Mouse (Mus musculus): Measurements from ENCODE around the gene Slco3a1. TPM values are rescaled to one million over a fixed set of nuclear protein-coding genes. Genes with fewer than 3 reads are reported as not detected.

The Slco3a1 gene
- polyA plus RNA-seq, 1 experiment from 2014 or later: 21.7 TPM

DNA sequence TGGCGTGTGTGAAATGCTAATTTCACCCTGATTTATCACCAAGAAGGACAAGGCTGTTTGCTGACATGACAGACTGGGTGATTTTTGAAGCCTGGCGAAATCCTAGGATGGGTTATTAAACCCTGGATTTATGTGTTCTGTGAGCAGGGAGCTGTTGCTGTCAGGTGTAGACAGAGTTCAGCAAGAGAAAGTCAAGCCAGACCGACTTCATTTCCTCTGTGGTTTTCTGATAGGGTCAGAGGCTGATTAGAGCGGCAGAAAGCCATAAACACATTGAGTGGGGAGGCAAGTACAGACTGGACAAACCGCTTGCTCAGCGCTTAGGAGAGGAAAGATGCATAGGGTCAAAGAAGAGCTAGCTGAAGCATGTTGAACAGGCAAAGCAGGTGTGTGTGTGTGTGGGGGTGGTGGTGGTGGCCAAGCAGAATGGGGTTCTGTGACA, 182.4 kb downstream of the Slco3a1 start:
- Histone ChIP-seq H3K9ac (no peak overlapping the region), H3K36me3 (no peaks in the 10 kb centered on the region), H3K4me2 (no peak overlapping the region), H3K27me3 (no peaks in the 10 kb centered on the region; the same call in 1 of the 2 replicates), H3K4me3 (replicated peaks) (no peak overlapping the region), H3K9me3 (replicated peaks) (no peaks in the 10 kb centered on the region), H3K27ac (peak overlapping the region; percentile 76), H3K4me1 (peaks cover 45% of the 10 kb centered on the region)
- 13% methylated on average over 6 of the region's 6 CpGs for WGBS
- peak; percentile 81 for ATAC-seq (replicated peaks; ENCODE audit: low FRiP score)

DNA sequence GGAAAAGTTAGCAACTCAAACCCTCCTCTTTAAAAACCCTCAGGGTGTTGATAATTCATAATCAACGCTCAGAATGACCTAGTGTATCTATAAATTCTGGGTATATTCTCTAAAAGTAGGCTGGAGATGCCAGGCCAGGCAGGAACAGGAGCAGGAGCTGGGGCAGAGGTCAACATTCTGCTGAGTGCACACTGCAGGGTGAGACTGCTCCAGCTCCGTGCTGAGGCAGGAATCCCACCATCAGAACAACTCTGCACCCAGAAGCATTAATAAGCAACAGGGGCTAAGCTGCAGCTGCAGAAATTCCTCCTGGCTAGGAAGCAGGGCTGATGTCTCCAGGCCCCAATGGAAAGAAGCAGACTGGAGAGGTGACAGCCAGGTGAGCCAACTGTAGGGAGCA, 182.9 kb downstream of the Slco3a1 start:
- H3K27ac ChIP-seq: peak overlapping the region; percentile 76
- no peaks in the 10 kb centered on the region for H3K9me3 ChIP-seq (replicated peaks)
- H3K36me3 ChIP-seq: no peaks in the 10 kb centered on the region
- H3K27me3 ChIP-seq: no peaks in the 10 kb centered on the region; the same call in 1 of the 2 replicates
- WGBS: 16% methylated on average over 2 of the region's 2 CpGs
- H3K4me3 ChIP-seq (replicated peaks): no peak overlapping the region
- H3K4me2 ChIP-seq: no peak overlapping the region
- no peak overlapping the region for H3K9ac ChIP-seq
- H3K4me1 ChIP-seq: peaks cover 40% of the 10 kb centered on the region
- peak; percentile 68 for ATAC-seq (replicated peaks; ENCODE audit: low FRiP score)

DNA sequence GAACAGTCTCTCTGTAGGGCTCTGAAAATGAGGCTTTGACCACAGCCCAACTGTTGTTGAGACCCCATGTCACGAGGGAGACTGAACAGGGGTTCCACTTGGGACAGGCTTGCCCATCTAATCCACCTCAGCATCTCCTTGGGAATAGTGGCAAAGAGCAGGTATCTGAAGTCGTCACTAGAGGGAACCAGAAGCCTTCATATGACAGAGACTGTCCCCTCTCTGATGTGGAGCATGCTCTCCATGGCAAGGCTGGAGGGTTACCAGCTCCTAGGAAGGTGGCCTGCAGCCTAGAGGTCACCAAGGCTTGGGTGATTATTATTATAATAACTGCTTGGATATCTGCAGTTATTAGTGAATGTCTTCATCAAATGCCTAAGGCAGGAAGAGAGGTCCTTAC, 183.4 kb downstream of the Slco3a1 start:
- H3K4me3 ChIP-seq (replicated peaks): no peak overlapping the region
- H3K27me3 ChIP-seq: no peaks in the 10 kb centered on the region; the same call in 1 of the 2 replicates
- peak overlapping the region; percentile 76; the same call in 1 of the 2 replicates for H3K27ac ChIP-seq
- H3K9me3 ChIP-seq (replicated peaks): no peaks in the 10 kb centered on the region
- H3K9ac ChIP-seq: no peak overlapping the region
- no peak overlapping the region for H3K4me2 ChIP-seq
- ATAC-seq (replicated peaks; ENCODE audit: low FRiP score): peak; percentile 53
- 22% methylated on average over 2 of the region's 2 CpGs for WGBS
- H3K36me3 ChIP-seq: no peaks in the 10 kb centered on the region
- H3K4me1 ChIP-seq: peaks cover 35% of the 10 kb centered on the region

DNA sequence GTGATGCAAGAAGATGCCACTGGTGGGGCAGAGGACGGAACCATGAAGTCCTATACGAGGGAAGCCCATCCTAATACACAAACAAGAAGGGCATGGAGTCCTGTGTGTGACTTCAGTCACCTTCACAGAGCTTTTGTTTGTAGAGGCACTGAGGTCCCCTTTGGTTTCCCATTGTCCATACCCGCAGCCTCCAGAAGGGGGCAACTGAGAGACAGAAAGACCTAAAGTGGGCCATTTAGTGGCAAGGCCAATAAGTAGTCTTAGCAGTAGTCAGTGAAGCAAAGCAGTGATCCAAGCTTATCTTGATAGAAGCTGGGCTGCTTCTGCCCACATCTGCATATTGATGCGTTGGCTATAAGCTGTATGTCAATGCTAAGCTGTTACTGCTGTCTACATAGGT, 184.9 kb downstream of the Slco3a1 start:
- Histone ChIP-seq H3K9ac (no peak overlapping the region), H3K4me3 (replicated peaks) (no peak overlapping the region), H3K27ac (no peak overlapping the region), H3K4me1 (peaks cover 25% of the 10 kb centered on the region), H3K4me2 (no peak overlapping the region), H3K36me3 (no peaks in the 10 kb centered on the region), H3K9me3 (replicated peaks) (no peaks in the 10 kb centered on the region), H3K27me3 (no peaks in the 10 kb centered on the region; the same call in 1 of the 2 replicates)
- WGBS: 64% methylated on average over 4 of the region's 4 CpGs
- ATAC-seq (replicated peaks; ENCODE audit: low FRiP score): no peak

DNA sequence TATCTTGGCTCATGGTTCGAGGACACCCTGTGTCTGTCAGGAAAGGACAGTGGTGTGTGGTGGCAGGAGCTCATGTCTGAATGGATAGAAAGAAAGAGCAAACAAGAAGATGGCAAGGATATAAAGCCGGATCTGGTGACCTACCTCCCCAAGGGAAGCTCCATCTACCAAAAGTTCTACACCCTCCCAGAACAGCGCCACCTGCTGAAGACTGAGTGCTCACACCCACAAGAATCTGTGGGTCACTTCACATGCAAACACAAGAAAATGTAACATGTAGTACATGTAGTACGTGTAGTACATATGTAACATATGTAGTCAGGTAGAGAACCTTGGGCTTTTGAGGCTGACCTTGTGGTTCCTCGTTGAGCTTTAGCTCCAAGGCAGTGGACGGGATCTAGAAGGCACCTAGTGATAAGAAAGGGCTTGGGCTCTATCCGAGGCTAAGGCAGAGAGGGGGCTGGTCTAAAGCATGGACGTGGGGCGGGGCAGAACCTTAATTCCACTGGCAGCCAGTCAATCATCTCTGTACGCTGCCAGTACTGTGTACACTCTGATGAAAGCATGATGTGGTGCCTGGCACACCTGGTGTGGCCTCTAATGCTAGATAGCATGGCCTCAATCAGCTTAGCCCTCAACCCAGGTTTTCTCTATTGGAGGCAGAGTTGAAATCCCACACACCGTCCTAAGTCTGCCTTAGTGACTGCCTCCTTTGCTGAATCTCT, 186.2 kb downstream of the Slco3a1 start:
- no peak for ATAC-seq (replicated peaks; ENCODE audit: low FRiP score)

DNA sequence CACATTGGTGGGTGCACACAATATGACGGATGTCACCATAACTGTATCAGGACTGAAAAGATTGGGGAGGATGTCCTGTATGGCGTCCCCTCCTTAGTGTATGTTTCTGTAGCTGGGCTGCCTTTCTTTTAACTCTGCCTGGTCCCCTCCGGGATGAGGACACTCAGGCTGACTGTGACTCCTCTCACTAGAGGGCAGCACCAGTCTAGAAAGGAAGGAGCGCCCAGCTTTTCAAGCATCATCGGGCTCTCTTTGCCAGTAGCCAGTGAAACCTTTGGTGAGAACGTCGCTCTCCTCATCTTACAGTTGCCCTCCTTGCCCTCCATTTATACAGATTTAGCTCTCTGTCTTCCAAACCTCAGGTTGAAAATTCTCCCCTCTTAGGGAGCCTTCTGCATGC, 187.2 kb downstream of the Slco3a1 start:
- Histone ChIP-seq H3K36me3 (no peaks in the 10 kb centered on the region), H3K4me2 (no peak overlapping the region), H3K27ac (no peak overlapping the region), H3K9me3 (replicated peaks) (no peaks in the 10 kb centered on the region), H3K27me3 (no peaks in the 10 kb centered on the region), H3K9ac (no peak overlapping the region), H3K4me1 (peaks cover 14% of the 10 kb centered on the region), H3K4me3 (replicated peaks) (no peak overlapping the region)
- WGBS: 30% methylated on average over 7 of the region's 7 CpGs
- ATAC-seq (replicated peaks; ENCODE audit: low FRiP score): no peak

More for the DNA sequence above, 186.2 kb downstream of the Slco3a1 start:
- H3K36me3 ChIP-seq: no peaks in the 10 kb centered on the region
- 88% methylated on average over 11 of the region's 11 CpGs for WGBS
- H3K4me3 ChIP-seq (replicated peaks): no peak overlapping the region
- H3K9me3 ChIP-seq (replicated peaks): no peaks in the 10 kb centered on the region
- peaks cover 24% of the 10 kb centered on the region for H3K4me1 ChIP-seq
- H3K27me3 ChIP-seq: no peaks in the 10 kb centered on the region; the same call in 1 of the 2 replicates
- H3K9ac ChIP-seq: no peak overlapping the region
- H3K4me2 ChIP-seq: no peak overlapping the region
- H3K27ac ChIP-seq: no peak overlapping the region

DNA sequence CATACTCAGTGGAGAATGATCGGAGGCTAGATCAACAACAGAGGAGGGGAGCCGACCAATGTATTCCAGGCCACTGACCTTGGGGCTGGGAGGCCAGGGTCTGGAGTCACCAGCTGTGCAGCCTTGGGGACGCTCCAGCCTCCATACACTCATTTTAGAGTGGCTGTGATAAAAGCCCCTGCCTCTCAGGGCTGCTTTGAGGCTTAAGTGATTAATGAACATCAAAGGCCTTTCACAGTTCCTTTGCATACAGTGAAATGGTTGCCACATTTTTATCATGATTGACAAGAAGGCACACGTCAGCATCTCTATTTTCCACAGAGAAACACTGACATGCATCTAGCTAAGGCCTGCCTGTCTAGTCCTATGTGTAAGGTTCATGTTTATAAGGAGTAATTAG, 189.0 kb downstream of the Slco3a1 start:
- Histone ChIP-seq H3K27ac (no peak overlapping the region), H3K4me2 (no peak overlapping the region), H3K36me3 (no peaks in the 10 kb centered on the region), H3K4me3 (replicated peaks) (no peak overlapping the region), H3K27me3 (no peaks in the 10 kb centered on the region), H3K9ac (no peak overlapping the region), H3K4me1 (0 out of 2 replicates have a peak, but pooled peaks cover 5% of the 10 kb centered on the region), H3K9me3 (replicated peaks) (no peaks in the 10 kb centered on the region)
- ATAC-seq (replicated peaks; ENCODE audit: low FRiP score): no peak
- WGBS: 40% methylated on average over 4 of the region's 4 CpGs

DNA sequence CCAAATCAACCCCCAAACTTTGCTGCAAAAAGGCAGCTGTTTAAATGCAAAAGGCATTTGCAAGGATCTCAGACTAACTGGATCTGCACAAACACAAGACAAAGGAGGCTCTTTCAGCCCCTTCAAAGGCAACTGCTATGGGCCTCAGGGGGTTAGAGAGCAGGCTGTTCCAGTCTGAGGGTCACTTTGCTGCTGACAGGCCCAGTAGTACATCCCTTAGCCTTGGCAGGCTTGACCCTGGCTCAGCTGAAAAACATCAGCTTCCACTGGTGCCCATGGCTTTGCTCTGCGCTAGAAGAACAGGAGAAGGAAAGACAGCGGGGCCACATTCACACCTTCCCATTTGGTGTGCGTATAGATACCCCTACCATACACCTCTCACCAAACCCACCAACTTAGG, 189.6 kb downstream of the Slco3a1 start:
- H3K27ac ChIP-seq: no peak overlapping the region
- WGBS: 75% methylated on average over 3 of the region's 3 CpGs

DNA sequence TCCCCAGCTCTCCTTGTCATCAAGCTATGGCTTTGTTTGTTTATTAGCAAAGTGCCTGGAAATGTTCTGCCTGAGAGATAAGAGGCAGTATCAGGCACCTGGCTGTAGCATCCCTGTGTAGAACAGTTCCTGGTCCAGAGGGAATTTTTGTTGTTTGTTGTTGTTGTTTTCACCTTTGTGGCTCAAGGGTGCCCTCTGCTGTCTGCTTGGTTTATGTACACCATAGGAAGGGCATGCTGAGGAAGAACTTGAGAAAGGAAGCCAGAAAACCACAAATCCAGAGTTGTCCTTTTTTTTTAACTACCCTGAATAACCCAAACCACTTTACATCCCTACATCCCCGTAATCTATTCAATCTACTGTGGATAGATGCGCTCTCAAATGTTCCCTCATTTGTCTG, 191.1 kb downstream of the Slco3a1 start:
- Histone ChIP-seq H3K9me3 (replicated peaks) (no peaks in the 10 kb centered on the region), H3K36me3 (no peaks in the 10 kb centered on the region), H3K4me3 (replicated peaks) (no peak overlapping the region), H3K27me3 (no peaks in the 10 kb centered on the region), H3K4me1 (0 out of 2 replicates have a peak, but pooled peaks cover 5% of the 10 kb centered on the region), H3K27ac (no peak overlapping the region), H3K9ac (no peak overlapping the region), H3K4me2 (no peak overlapping the region)
- WGBS: 80% methylated on average over 2 of the region's 2 CpGs
- ATAC-seq (replicated peaks; ENCODE audit: low FRiP score): no peak

More for the DNA sequence above, 189.6 kb downstream of the Slco3a1 start:
- no peak for ATAC-seq (replicated peaks; ENCODE audit: low FRiP score)
- H3K4me2 ChIP-seq: no peak overlapping the region
- no peak overlapping the region for H3K4me3 ChIP-seq (replicated peaks)
- no peak overlapping the region for H3K9ac ChIP-seq
- no peaks in the 10 kb centered on the region for H3K9me3 ChIP-seq (replicated peaks)
- no peaks in the 10 kb centered on the region for H3K27me3 ChIP-seq
- H3K36me3 ChIP-seq: no peaks in the 10 kb centered on the region
- 0 out of 2 replicates have a peak, but pooled peaks cover 5% of the 10 kb centered on the region for H3K4me1 ChIP-seq

DNA sequence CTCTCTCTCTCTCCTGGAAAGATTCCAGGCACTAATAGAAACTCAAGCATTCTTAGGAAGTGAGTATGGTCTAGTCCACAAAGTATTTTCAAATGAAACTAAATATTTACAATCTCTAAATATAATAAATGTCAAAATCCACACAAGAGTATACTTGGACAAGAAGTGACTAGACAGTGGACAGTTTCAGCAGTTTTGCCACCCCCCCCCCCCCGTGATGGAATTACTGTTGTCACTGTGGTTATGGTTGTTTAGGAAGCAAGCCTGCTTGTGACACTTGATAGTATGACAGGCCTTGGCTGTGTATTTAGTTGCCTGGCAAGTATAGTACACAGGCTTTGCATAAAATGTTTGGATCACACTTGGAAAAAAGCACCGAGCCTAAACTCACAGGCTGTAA, 192.9 kb downstream of the Slco3a1 start:
- H3K9me3 ChIP-seq (replicated peaks): no peaks in the 10 kb centered on the region
- 0 out of 2 replicates have a peak, but pooled peaks cover 5% of the 10 kb centered on the region for H3K4me1 ChIP-seq
- H3K27ac ChIP-seq: no peak overlapping the region
- H3K4me2 ChIP-seq: no peak overlapping the region
- H3K36me3 ChIP-seq: no peaks in the 10 kb centered on the region
- no peak overlapping the region for H3K4me3 ChIP-seq (replicated peaks)
- WGBS: 76% methylated on average over 2 of the region's 2 CpGs
- no peak for ATAC-seq (replicated peaks; ENCODE audit: low FRiP score)
- H3K27me3 ChIP-seq: 0 out of 2 replicates have a peak, but pooled peaks cover 2% of the 10 kb centered on the region
- H3K9ac ChIP-seq: no peak overlapping the region

DNA sequence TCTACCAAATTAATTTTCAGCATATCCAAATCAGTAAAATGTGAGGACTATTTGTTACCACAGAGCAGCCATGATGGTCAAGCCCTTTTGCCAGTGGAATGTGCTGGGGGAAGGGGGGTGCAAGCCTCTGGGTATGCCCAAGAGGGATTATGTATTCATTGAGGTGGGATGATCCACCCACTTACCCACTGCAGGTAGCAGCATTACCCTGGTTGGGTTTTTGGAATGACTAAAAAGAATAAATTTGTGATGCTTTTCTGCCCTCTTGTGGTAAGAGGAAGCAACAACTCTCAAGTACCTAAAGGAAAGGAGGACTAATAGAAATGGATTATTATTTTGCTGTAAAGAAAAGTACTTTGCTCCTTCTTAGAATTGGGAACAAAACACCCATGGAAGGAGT, 197.6 kb downstream of the Slco3a1 start:
- Histone ChIP-seq H3K4me3 (replicated peaks) (no peak overlapping the region), H3K4me1 (peaks cover 15% of the 10 kb centered on the region), H3K9me3 (replicated peaks) (no peaks in the 10 kb centered on the region), H3K27me3 (0 out of 2 replicates have a peak, but pooled peaks cover 2% of the 10 kb centered on the region), H3K9ac (no peak overlapping the region), H3K27ac (no peak overlapping the region), H3K36me3 (no peaks in the 10 kb centered on the region), H3K4me2 (no peak overlapping the region)
- no peak for ATAC-seq (replicated peaks; ENCODE audit: low FRiP score)

DNA sequence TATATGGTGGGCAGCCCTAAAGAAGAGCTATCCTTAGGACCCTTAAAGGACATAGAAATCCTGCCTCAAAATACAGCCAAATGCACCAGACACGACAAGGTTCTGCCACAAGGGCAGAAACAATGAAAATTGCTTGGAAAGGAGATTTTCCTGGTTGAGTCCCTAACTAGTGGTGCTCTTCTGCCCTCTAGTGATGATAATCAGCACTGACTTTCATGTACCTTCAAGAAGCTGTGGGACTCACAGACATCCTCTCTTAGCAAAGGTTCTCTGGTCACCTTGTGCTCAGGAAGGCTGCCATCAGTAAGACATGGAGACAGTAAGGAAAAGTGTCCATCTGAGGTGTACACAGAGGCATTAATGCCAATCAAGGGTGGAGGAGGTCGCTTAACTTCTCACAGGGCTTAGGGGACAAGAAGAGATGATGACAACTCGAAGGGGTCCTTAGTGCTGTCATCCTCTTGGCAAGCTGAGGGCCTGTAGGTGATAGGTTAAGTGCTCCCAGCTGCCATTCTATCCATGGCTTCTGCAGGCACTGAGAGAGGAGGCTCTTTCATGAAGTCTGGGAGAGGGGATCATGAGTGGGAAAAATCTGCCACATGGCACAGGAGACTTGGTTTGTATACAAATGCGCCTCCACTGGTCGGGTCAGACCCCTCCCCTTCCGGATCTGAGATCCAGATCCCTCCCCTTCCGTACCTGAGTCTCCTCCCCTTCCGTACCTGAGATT, 199.9 kb downstream of the Slco3a1 start:
- H3K4me1 ChIP-seq: peaks cover 13% of the 10 kb centered on the region
- H3K27ac ChIP-seq: no peak overlapping the region

More for the DNA sequence above, 199.9 kb downstream of the Slco3a1 start:
- H3K4me2 ChIP-seq: no peak overlapping the region
- no peak overlapping the region for H3K4me3 ChIP-seq (replicated peaks)
- H3K9me3 ChIP-seq (replicated peaks): no peaks in the 10 kb centered on the region
- 0 out of 2 replicates have a peak, but pooled peaks have one; percentile 49 for ATAC-seq (replicated peaks; ENCODE audit: low FRiP score)
- H3K36me3 ChIP-seq: no peaks in the 10 kb centered on the region
- 52% methylated on average over 8 of the region's 8 CpGs for WGBS
- no peak overlapping the region for H3K9ac ChIP-seq
- H3K27me3 ChIP-seq: 0 out of 2 replicates have a peak, but pooled peaks cover 2% of the 10 kb centered on the region

All from kidney, embryonic 15.5 days (tissue).